Mouse (Mus musculus) liver, adult 2 months (tissue): ENCODE data around the gene Srsf3.

Source experiments
- CTCF ChIP-seq: fragments of 200-500 bp; IDR thresholded peaks from 2 replicates; pipeline ENCODE4 v1.5.1; 2011; ENCODE audit warnings: low read depth, low read length, control low read depth
- POLR2A ChIP-seq: fragments of 200-500 bp; IDR thresholded peaks from 2 replicates; pipeline ENCODE4 v1.6.1; 2011; ENCODE audit warnings: low read length, control low read depth; ENCODE audit not compliant: insufficient read depth; ENCODE audit errors: extremely low read depth

GRCm38 (mm10) chr17:29056207-29056606 is 23.8 kb downstream of the Srsf3 start:
- TF ChIP-seq POLR2A (no peak), CTCF (no peak)
